Mouse (Mus musculus) liver, adult 2 months (tissue): Measurements from ENCODE around the gene Mast3.

ENCODE experiments used
- CTCF ChIP-seq: fragments of 200-500 bp; IDR thresholded peaks from 2 replicates; pipeline ENCODE4 v1.5.1; 2011; ENCODE audit warnings: low read depth, low read length, control low read depth
- POLR2A ChIP-seq: fragments of 200-500 bp; IDR thresholded peaks from 2 replicates; pipeline ENCODE4 v1.6.1; 2011; ENCODE audit warnings: low read length, control low read depth; ENCODE audit not compliant: insufficient read depth; ENCODE audit errors: extremely low read depth

GRCm38 (mm10) chr8:70816679-70817078 is 11.8 kb upstream of the Mast3 start:
- TF ChIP-seq POLR2A (no peak), CTCF (no peak)
